Mouse (Mus musculus) midbrain, embryonic 16.5 days (tissue): ENCODE measurements around the gene Gm10310. TPM values are rescaled to one million over a fixed set of nuclear protein-coding genes. Genes with fewer than 3 reads are reported as not detected.
"Not testable (repeated sequence)": the region's sequence is repeated elsewhere in the genome, so short reads cannot be mapped to it uniquely, and the experiment has no call there.

Experiments
- ATAC-seq: fragments of 200-750 bp; cut with Nextera tagmentation; 2 replicates; pipeline ENCODE4 v1.8.0; 2017; ENCODE audit warnings: moderate TSS enrichment
- H3K27ac ChIP-seq: fragments of 300-500 bp; sonication (generic); 2 replicates; pipeline ENCODE4 v1.5.1; 2014; ENCODE audit warnings: mild to moderate bottlenecking, low read length, mixed read lengths
- H3K27me3 ChIP-seq: fragments of 300-500 bp; sonication (generic); 2 replicates; pipeline ENCODE4 v1.6.1; 2014; ENCODE audit warnings: low read depth, low read length, mixed read lengths; ENCODE audit not compliant: control insufficient read depth, insufficient read depth
- H3K36me3 ChIP-seq: fragments of 300-500 bp; sonication (generic); 2 replicates; pipeline ENCODE4 v1.6.1; 2014; ENCODE audit warnings: mild to moderate bottlenecking, low read length, moderate library complexity, mixed read lengths; ENCODE audit not compliant: control insufficient read depth, insufficient read depth
- H3K4me1 ChIP-seq: fragments of 300-500 bp; sonication (generic); 2 replicates; pipeline ENCODE4 v1.6.1; 2014; ENCODE audit warnings: mild to moderate bottlenecking, low read length, mixed read lengths; ENCODE audit not compliant: control insufficient read depth, insufficient read depth
- H3K4me2 ChIP-seq: fragments of 300-500 bp; sonication (generic); 2 replicates; pipeline ENCODE4 v1.6.1; 2014; ENCODE audit warnings: mild to moderate bottlenecking, low read length, mixed read lengths
- H3K4me3 ChIP-seq: fragments of 300-500 bp; sonication (generic); 2 replicates; pipeline ENCODE4 v1.5.1; 2014; ENCODE audit warnings: low read depth, mild to moderate bottlenecking, low read length, moderate library complexity, mixed read lengths
- H3K9ac ChIP-seq: fragments of 300-500 bp; sonication (generic); 2 replicates; pipeline ENCODE4 v1.6.1; 2014; ENCODE audit warnings: low read depth, low read length, mixed read lengths
- H3K9me3 ChIP-seq: fragments of 300-500 bp; sonication (generic); replicated peaks from 2 replicates; pipeline ENCODE4 v1.6.1; 2014; ENCODE audit warnings: mild to moderate bottlenecking, low read length, mixed read lengths; ENCODE audit not compliant: control insufficient read depth, poor library complexity, severe bottlenecking
- WGBS: fragments of 180-500 bp; shearing (Covaris S2); extraction: QIAGEN DNeasy Blood & Tissue Kit; methylation state at CpG from one replicate; pipeline ENCODE4 v1.1.7; 2014; 5-methylcytosine and 5-hydroxymethylcytosine counted together
- polyA plus RNA-seq: library from polyadenylated mRNA; unstranded; fragments of >200 nt; fragmentation: Nextera tagmentation; extraction: Ambion mirVana; gene quantifications from 2 replicates; pipeline ENCODE4 v1.2.1, GENCODE M21; 2015

Gm10310 gene
- not detected in 2 replicates for polyA plus RNA-seq

- not testable (repeated sequence) for H3K4me2 ChIP-seq, H3K36me3 ChIP-seq, H3K4me1 ChIP-seq, H3K4me3 ChIP-seq, H3K27me3 ChIP-seq, H3K9me3 ChIP-seq, H3K27ac ChIP-seq, H3K9ac ChIP-seq, ATAC-seq
- WGBS, result no CpG with 5 or more reads among the region's 1 CpGs
These were observed at the start of gene Gm10310 for GRCm38 (mm10) chr10:129984962-129985361. Gm10310 (minus strand) TSS chr10:129985062.

GRCm38 (mm10) chr10:130030048-130030447 is 45.2 kb upstream of the Gm10310 start, which contains the start of gene Olfr821:
Olfr821 (plus strand) TSS chr10:130030348.
- Histone ChIP-seq H3K27ac (no peak within 1 kb of the TSS), H3K4me1 (no peaks in the 10 kb centered on the region), H3K27me3 (no peaks in the 10 kb centered on the region), H3K9me3 (no peaks in the 10 kb centered on the region), H3K4me2 (no peak within 1 kb of the TSS), H3K9ac (no peak within 1 kb of the TSS), H3K4me3 (no peak within 1 kb of the TSS), H3K36me3 (no peaks in the 10 kb centered on the region)
- no peak for ATAC-seq

- H3K27me3 ChIP-seq, result no peaks in the 10 kb centered on the region
- no peaks in the 10 kb centered on the region for H3K36me3 ChIP-seq
- ATAC-seq, result no peak
- no peak within 1 kb of the TSS for H3K27ac ChIP-seq
- no peak within 1 kb of the TSS for H3K4me3 ChIP-seq
- H3K9ac ChIP-seq, result no peak within 1 kb of the TSS
- H3K4me1 ChIP-seq, result no peaks in the 10 kb centered on the region
- no peak within 1 kb of the TSS for H3K4me2 ChIP-seq
- H3K9me3 ChIP-seq, result no peaks in the 10 kb centered on the region
These were observed 27.5 kb upstream of the Gm10310 start, which contains the start of gene Olfr820 for GRCm38 (mm10) chr10:130012321-130012720. Olfr820 (plus strand) TSS chr10:130012621.

GRCm38 (mm10) chr10:130005366-130005765 is 20.5 kb upstream of the Gm10310 start:
- not testable (repeated sequence) for H3K36me3 ChIP-seq, H3K27ac ChIP-seq, H3K27me3 ChIP-seq, H3K9ac ChIP-seq, ATAC-seq, H3K9me3 ChIP-seq, H3K4me1 ChIP-seq, H3K4me3 ChIP-seq, H3K4me2 ChIP-seq
- 83% methylated on average over 4 of the region's 4 CpGs for WGBS

GRCm38 (mm10) chr10:130004104-130004503 is 19.2 kb upstream of the Gm10310 start:
- H3K4me1 ChIP-seq, result not testable (repeated sequence)

GRCm38 (mm10) chr10:129981867-129982266 is 3.0 kb downstream of the Gm10310 start:
- no CpG with 5 or more reads among the region's 3 CpGs for WGBS
- ATAC-seq, result not testable (repeated sequence)

More at GRCm38 (mm10) chr10:130004104-130004503, 19.2 kb upstream of the Gm10310 start:
- not testable (repeated sequence) for H3K4me3 ChIP-seq, H3K27ac ChIP-seq, H3K9ac ChIP-seq, H3K9me3 ChIP-seq, ATAC-seq, H3K27me3 ChIP-seq, H3K4me2 ChIP-seq, H3K36me3 ChIP-seq
- 83% methylated on average over 4 of the region's 4 CpGs for WGBS

GRCm38 (mm10) chr10:129976040-129976439 is 8.8 kb downstream of the Gm10310 start, which contains the start of gene Olfr247:
Olfr247 (minus strand) TSS chr10:129976140.
- no CpG with 5 or more reads among the region's 2 CpGs for WGBS
- not testable (repeated sequence) for H3K27ac ChIP-seq, H3K4me2 ChIP-seq

More at GRCm38 (mm10) chr10:129981867-129982266, 3.0 kb downstream of the Gm10310 start:
- not testable (repeated sequence) for H3K9ac ChIP-seq, H3K4me2 ChIP-seq, H3K27ac ChIP-seq, H3K4me1 ChIP-seq, H3K36me3 ChIP-seq, H3K27me3 ChIP-seq, H3K9me3 ChIP-seq, H3K4me3 ChIP-seq

GRCm38 (mm10) chr10:129972994-129973393 is 11.9 kb downstream of the Gm10310 start:
- not testable (repeated sequence) for H3K9ac ChIP-seq, H3K27ac ChIP-seq, H3K4me3 ChIP-seq, H3K9me3 ChIP-seq, H3K36me3 ChIP-seq, ATAC-seq, H3K27me3 ChIP-seq, H3K4me2 ChIP-seq, H3K4me1 ChIP-seq
- no CpG with 5 or more reads among the region's 3 CpGs for WGBS

More at GRCm38 (mm10) chr10:129976040-129976439, 8.8 kb downstream of the Gm10310 start, which contains the start of gene Olfr247:
- not testable (repeated sequence) for H3K4me3 ChIP-seq, H3K9me3 ChIP-seq, H3K36me3 ChIP-seq, H3K4me1 ChIP-seq, H3K27me3 ChIP-seq, H3K9ac ChIP-seq, ATAC-seq

- not testable (repeated sequence) for H3K4me1 ChIP-seq, H3K9ac ChIP-seq, H3K4me2 ChIP-seq, H3K9me3 ChIP-seq, H3K4me3 ChIP-seq, H3K36me3 ChIP-seq, H3K27me3 ChIP-seq, ATAC-seq, H3K27ac ChIP-seq
- 90% methylated on average over 2 of the region's 2 CpGs for WGBS
These were observed 17.7 kb downstream of the Gm10310 start, which contains the start of gene Olfr819 for GRCm38 (mm10) chr10:129967166-129967565. Olfr819 (minus strand) TSS chr10:129967266.
